Mouse (Mus musculus) skeletal muscle tissue, adult 2 months (tissue): ENCODE measurements around the gene Epha7.

Experiments used
- DNase-seq: peaks from one replicate; pipeline ENCODE4 v3.0.0-alpha.2; 2012; ENCODE audit warnings: low read depth, low spot score

Gene Epha7

GRCm38 (mm10) chr4:28899783-28900182 is 86.9 kb downstream of the Epha7 start:
- no peak for DNase-seq

GRCm38 (mm10) chr4:28901496-28901895 is 88.6 kb downstream of the Epha7 start:
- no peak for DNase-seq

GRCm38 (mm10) chr4:28902004-28902704 is 89.2 kb downstream of the Epha7 start:
- DNase-seq: no peak

- DNase-seq: no peak
Observed at GRCm38 (mm10) chr4:28906985-28907384, 94.1 kb downstream of the Epha7 start.

- DNase-seq: no peak
Observed at GRCm38 (mm10) chr4:28910127-28910526, 97.2 kb downstream of the Epha7 start.

- no peak for DNase-seq
Observed at GRCm38 (mm10) chr4:28912028-28912427, 99.1 kb downstream of the Epha7 start.

- no peak for DNase-seq
Observed at GRCm38 (mm10) chr4:28913613-28914012, 100.7 kb downstream of the Epha7 start.

GRCm38 (mm10) chr4:28920645-28921044 is 107.7 kb downstream of the Epha7 start:
- no peak for DNase-seq

GRCm38 (mm10) chr4:28926072-28926471 is 113.1 kb downstream of the Epha7 start:
- no peak for DNase-seq

GRCm38 (mm10) chr4:28933431-28933830 is 120.5 kb downstream of the Epha7 start:
- no peak for DNase-seq

- DNase-seq: no peak
Observed at GRCm38 (mm10) chr4:28934802-28935201, 121.9 kb downstream of the Epha7 start.

GRCm38 (mm10) chr4:28935567-28935966 is 122.6 kb downstream of the Epha7 start:
- no peak for DNase-seq

- DNase-seq: no peak
Observed at GRCm38 (mm10) chr4:28940710-28941109, 127.8 kb downstream of the Epha7 start.

GRCm38 (mm10) chr4:28944237-28944636 is 131.3 kb downstream of the Epha7 start:
- DNase-seq: no peak

GRCm38 (mm10) chr4:28960889-28961560 is 148.1 kb downstream of the Epha7 start:
- no peak for DNase-seq

GRCm38 (mm10) chr4:28967584-28968315 is 154.8 kb downstream of the Epha7 start:
- no peak for DNase-seq

GRCm38 (mm10) chr4:28998462-28999286 is 185.7 kb downstream of the Epha7 start:
- no peak for DNase-seq

- DNase-seq: no peak
Observed at GRCm38 (mm10) chr4:28999287-28999595, 186.3 kb downstream of the Epha7 start.

GRCm38 (mm10) chr4:29010333-29010732 is 197.4 kb downstream of the Epha7 start:
- no peak for DNase-seq
